11 mouse cellular contexts compared by ENCODE assay signal in genomic region chr14:48589702-48590325, GRCm38 (mm10).
DNase-seq lines count a peak whose midpoint lies in the region; ATAC-seq and TF ChIP-seq lines count a peak whose summit lies in the region.
"Had no signal": no experiment of that assay in that cellular context is flagged by ENCODE, and none has a peak within 500 bp of the region (broad histone marks: within the 10 kb centered on the region; RNA-seq: fewer than 3 reads in every experiment).

No protein-coding gene starts in this region.

- ATAC-seq in liver, embryonic 11.5 days (replicated peaks; ENCODE audit: low FRiP score) = no peak; the same call in 1 of the 2 replicates
- no peak for ATAC-seq in heart, embryonic 12.5 days (ENCODE audit: insufficient number of reproducible peaks, low FRiP score)
- no peak for ATAC-seq in liver, postnatal 0 days
- ATAC-seq in forebrain, embryonic 12.5 days (ENCODE audit: low FRiP score) = no peak
- ATAC-seq: forebrain, embryonic 15.5 days had no signal

- H3K4me3 ChIP-seq in liver, embryonic 11.5 days (ENCODE audit: low read depth, low read length) = peak overlapping the region; percentile 32
- peak overlapping the region; percentile 33 for H3K4me3 ChIP-seq in heart, embryonic 12.5 days
- H3K4me3 ChIP-seq in liver, postnatal 0 days (ENCODE audit: low read depth, low read length) = 0 out of 2 replicates have a peak overlapping the region, but pooled peaks have one; percentile 1
- no peak overlapping the region for H3K4me3 ChIP-seq in forebrain, embryonic 12.5 days (replicated peaks)
- H3K4me3 ChIP-seq: forebrain, embryonic 15.5 days; hindbrain, embryonic 10.5 days had no signal

- H3K9ac ChIP-seq in liver, embryonic 11.5 days (ENCODE audit: low read depth, low read length) = no peak overlapping the region
- no peak overlapping the region for H3K9ac ChIP-seq in heart, embryonic 12.5 days
- no peak overlapping the region for H3K9ac ChIP-seq in liver, postnatal 0 days (replicated peaks)
- H3K9ac ChIP-seq in forebrain, embryonic 12.5 days = no peak overlapping the region
- H3K9ac ChIP-seq: forebrain, embryonic 15.5 days had no signal

- no peaks in the 10 kb centered on the region for H3K27me3 ChIP-seq in liver, embryonic 11.5 days (replicated peaks; ENCODE audit: control insufficient read depth, insufficient read depth, low read length)
- H3K27me3 ChIP-seq in heart, embryonic 12.5 days (replicated peaks) = no peaks in the 10 kb centered on the region
- no peaks in the 10 kb centered on the region for H3K27me3 ChIP-seq in liver, postnatal 0 days (ENCODE audit: insufficient read depth, low read length)
- H3K27me3 ChIP-seq in forebrain, embryonic 12.5 days = peaks cover 13% of the 10 kb centered on the region; the same call in 1 of the 2 replicates
- H3K27me3 ChIP-seq: forebrain, embryonic 15.5 days had no signal

- no peaks in the 10 kb centered on the region for H3K36me3 ChIP-seq in liver, embryonic 11.5 days (ENCODE audit: control insufficient read depth, insufficient read depth, low read length)
- no peaks in the 10 kb centered on the region for H3K36me3 ChIP-seq in heart, embryonic 12.5 days
- H3K36me3 ChIP-seq in liver, postnatal 0 days (replicated peaks; ENCODE audit: insufficient read depth, low read length) = no peaks in the 10 kb centered on the region
- no peaks in the 10 kb centered on the region for H3K36me3 ChIP-seq in forebrain, embryonic 12.5 days (replicated peaks)
- H3K36me3 ChIP-seq: forebrain, embryonic 15.5 days; hindbrain, embryonic 10.5 days had no signal

- TF ChIP-seq EP300 in liver, postnatal 0 days (IDR thresholded peaks at IDR 0.05; ENCODE audit: low read depth) = no peak

- no peaks in the 10 kb centered on the region for H3K9me3 ChIP-seq in liver, embryonic 11.5 days (ENCODE audit: control insufficient read depth, low read length)
- no peaks in the 10 kb centered on the region for H3K9me3 ChIP-seq in heart, embryonic 12.5 days (replicated peaks)
- H3K9me3 ChIP-seq in liver, postnatal 0 days (ENCODE audit: low read length) = no peaks in the 10 kb centered on the region
- H3K9me3 ChIP-seq in forebrain, embryonic 12.5 days = no peaks in the 10 kb centered on the region
- H3K9me3 ChIP-seq: forebrain, embryonic 15.5 days; hindbrain, embryonic 10.5 days had no signal

- H3K4me1 ChIP-seq in liver, embryonic 11.5 days (replicated peaks; ENCODE audit: control insufficient read depth, insufficient read depth, low read length) = no peaks in the 10 kb centered on the region
- H3K4me1 ChIP-seq in heart, embryonic 12.5 days (replicated peaks) = peaks cover 17% of the 10 kb centered on the region; the same call in 1 of the 2 replicates
- H3K4me1 ChIP-seq in liver, postnatal 0 days (ENCODE audit: insufficient read depth) = no peaks in the 10 kb centered on the region
- peaks cover 12% of the 10 kb centered on the region; the same call in 1 of the 2 replicates for H3K4me1 ChIP-seq in forebrain, embryonic 12.5 days

- H3K27ac ChIP-seq in liver, embryonic 11.5 days (ENCODE audit: low read depth, low read length) = no peak overlapping the region
- H3K27ac ChIP-seq in heart, embryonic 12.5 days (ENCODE audit: poor library complexity, severe bottlenecking) = no peak overlapping the region
- no peak overlapping the region for H3K27ac ChIP-seq in liver, postnatal 0 days (ENCODE audit: low read depth)
- no peak overlapping the region for H3K27ac ChIP-seq in forebrain, embryonic 12.5 days
- H3K27ac ChIP-seq: forebrain, embryonic 15.5 days; hindbrain, embryonic 10.5 days had no signal

- H3K4me2 ChIP-seq in liver, embryonic 11.5 days = peak overlapping the region; percentile 53
- peak overlapping the region; percentile 62 for H3K4me2 ChIP-seq in heart, embryonic 12.5 days
- peak overlapping the region; percentile 26; the same call in 1 of the 2 replicates for H3K4me2 ChIP-seq in liver, postnatal 0 days (ENCODE audit: low read depth, low read length)
- no peak overlapping the region for H3K4me2 ChIP-seq in forebrain, embryonic 12.5 days
- H3K4me2 ChIP-seq: forebrain, embryonic 15.5 days had no signal

- DNase-seq in liver, embryonic 11.5 days (ENCODE audit: low spot score) = no peak
- no peak for DNase-seq in liver
- DNase-seq in c-Kit-positive CD71-positive TER-119-negative erythroid progenitor cells, embryonic 14.5 days (ENCODE audit: low read depth) = peak; percentile 6
- no peak for DNase-seq in liver, postnatal 0 days
- DNase-seq in left cerebral cortex, adult 9 months (ENCODE audit: low spot score in 2 of 2) = no peak
- DNase-seq: cerebellum, adult 2 months; layer of hippocampus, postnatal 36 days had no signal

- TF ChIP-seq CTCF in liver, postnatal 0 days (IDR thresholded peaks at IDR 0.05; ENCODE audit: low read depth) = no peak

- 39% methylated on average over 15 of the region's 15 CpGs for WGBS in liver, embryonic 11.5 days
- 20% methylated on average over 15 of the region's 15 CpGs for WGBS in heart, embryonic 12.5 days
- WGBS in liver, postnatal 0 days (ENCODE audit: insufficient replicate concordance) = 49% methylated on average over 15 of the region's 15 CpGs
- 76% methylated on average over 15 of the region's 15 CpGs for WGBS in forebrain, embryonic 12.5 days
